Mouse (Mus musculus) neutrophil, adult 5-6 weeks (primary cell): ENCODE data around the gene Inppl1. TPM values are rescaled to one million over a fixed set of nuclear protein-coding genes. Genes with fewer than 3 reads are reported as not detected.

Experiments
- ATAC-seq: fragments of 151-379, 151-347 bp; 2 replicates; pipeline ENCODE4 v1.8.0; 2017; ENCODE audit warnings: mild to moderate bottlenecking, moderate TSS enrichment; ENCODE audit not compliant: insufficient number of reproducible peaks, poor library complexity, low FRiP score, severe bottlenecking; ENCODE audit errors: extremely low read depth
- total RNA-seq: library from RNA; stranded (forward); fragments of 200-1000 nt; gene quantifications from 2 replicates; pipeline ENCODE4 v1.2.3, GENCODE M21; 2017

Inppl1 gene
- total RNA-seq, result 5.7 and 10.4 TPM in 2 replicates

DNA sequence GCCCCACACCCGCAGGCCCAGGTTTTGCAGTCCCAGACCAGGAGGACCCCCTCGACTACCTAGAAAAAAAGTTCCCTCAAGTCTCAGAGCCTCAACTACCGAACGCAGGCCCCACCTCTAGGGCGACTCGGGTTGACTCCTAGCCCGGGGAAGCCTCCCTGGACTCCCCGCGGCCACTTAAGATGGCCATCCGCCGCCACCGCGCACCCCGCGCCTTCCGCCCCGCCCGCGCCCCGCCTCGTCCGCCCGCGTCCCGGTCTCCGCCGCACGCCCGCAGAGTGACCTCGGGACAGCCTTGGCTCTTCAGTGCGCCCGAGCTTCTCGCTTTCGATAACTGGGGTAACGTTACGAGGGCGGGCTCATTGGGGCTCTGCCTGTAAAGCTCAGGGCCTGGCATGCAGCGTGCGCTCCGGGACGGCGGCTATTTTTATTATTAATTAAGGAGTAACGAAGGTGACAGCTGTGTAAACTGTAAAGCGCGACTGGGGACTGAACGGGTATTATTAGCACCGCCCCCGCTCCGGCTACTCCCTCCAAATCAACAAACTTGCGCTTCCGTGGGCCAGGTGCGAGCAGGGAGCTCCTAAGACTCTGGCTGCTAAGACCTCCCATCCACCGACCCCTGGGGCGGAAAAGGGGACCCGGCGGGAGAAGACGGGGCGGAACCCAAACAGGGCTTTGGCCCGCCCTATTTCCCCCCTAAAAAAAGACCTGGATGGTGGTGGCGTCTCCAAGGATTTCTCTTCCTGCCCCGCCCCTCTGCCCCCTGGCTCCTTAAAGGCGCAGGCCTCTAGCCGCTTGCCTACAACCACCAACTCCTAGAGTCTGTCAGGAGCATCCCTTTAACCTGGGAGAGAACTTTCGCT, at the start of gene Inppl1:
Inppl1 (minus strand) TSS at position 624 of the 866 bp plus-strand sequence.
- ATAC-seq, result no peak

- ATAC-seq, result no peak
These were observed 48.2 kb upstream of the Inppl1 start for GRCm38 (mm10) chr7:101886274-101886673.

DNA sequence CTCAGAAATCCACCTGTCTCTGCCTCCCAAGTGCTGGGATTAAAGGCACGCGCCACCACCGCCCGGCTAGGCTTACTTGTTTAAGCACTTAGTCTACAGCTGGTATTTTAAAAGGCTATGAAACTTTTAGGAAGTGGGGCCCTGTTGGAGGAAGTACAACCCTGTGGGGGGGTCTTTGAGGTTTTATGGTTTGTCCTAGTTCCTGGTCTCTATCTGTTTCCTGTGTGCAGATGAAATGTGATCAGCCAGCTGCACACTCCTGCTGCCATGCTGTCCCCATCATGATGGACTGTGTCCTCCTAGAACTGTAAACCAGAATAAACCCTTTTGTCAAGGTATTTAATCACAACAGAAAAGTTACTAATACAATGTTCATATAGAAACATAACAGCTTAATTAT, 46.1 kb upstream of the Inppl1 start:
- no peak for ATAC-seq

DNA sequence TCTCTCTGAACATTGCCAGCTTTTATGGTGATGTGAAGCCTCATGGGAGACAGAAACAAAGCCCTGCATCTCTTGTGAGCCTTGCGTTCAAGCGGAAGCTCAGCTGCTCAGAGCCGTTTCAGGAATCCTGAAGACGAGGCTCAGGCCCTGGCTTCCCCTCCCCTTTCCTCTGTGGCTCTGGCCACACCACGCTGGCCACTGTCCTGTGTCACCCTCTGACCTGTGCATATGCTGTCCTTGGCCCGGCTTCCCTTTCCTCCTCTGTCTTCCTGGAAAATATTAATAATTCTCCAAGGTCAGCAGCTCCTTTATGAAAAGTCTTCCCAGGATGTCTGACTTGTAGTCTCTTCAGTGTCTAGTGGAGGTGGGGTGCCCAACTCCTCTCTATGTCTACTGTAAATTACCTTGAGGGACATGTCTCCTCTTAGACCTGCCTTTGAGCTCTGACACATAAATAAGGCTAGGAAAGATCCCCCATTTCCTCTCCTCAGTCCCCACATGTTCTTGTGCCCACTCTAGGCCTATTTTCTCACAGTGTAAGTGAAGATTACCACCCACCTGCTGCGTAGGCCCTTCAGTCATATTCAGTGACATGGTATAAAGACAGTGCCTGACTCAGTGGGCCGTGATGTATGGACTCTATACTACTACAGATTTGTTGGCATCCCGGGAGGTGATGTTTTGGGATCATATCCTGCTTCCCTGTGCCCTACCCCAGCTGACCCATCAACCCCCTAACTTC, 44.6 kb upstream of the Inppl1 start:
- ATAC-seq, result no peak

DNA sequence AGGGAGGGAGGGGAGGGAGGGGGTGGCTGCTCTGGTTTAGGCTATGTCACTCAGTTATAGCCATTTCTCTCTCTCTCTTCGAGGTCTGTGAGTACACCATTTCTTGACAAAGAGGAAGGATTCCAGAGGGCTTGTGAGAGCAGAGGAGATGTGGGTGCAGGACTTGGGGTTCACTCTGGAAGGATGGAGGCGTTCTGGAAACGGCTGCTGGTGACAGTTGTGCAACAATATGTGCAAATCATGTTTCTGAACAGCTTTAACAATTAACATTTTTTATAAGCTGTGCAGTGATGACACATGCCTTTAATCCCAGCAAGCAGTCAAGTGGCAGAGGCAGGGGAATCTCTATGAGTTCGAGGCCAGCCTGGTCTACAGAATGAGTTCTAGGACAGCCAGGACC, 42.8 kb upstream of the Inppl1 start:
- no peak for ATAC-seq

- no peak for ATAC-seq
These were observed 37.9 kb upstream of the Inppl1 start for GRCm38 (mm10) chr7:101875978-101876377.

- ATAC-seq, result no peak
These were observed 33.3 kb upstream of the Inppl1 start for GRCm38 (mm10) chr7:101871296-101871695.

DNA sequence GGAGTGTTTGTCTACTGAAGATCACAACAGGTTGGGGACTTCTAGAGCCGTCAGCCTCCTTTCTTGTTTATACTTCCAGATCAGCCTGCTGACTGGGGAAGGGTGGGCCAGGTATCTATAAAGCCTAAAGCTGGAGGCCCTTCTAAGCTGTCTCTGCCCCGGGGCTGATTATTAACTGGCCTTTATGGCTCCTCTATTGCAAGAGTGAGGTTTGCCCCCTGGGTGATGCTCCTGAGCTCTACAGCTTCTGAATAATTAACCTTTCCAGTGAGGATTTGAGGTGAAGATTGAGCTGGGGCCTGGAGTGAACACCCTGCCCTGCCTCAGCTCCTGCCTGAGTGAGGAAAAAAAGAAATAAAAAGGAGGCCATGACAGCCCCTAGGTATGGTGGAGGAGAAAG, 32.6 kb upstream of the Inppl1 start, which contains the start of gene Folr1:
Folr1 (minus strand) TSS at position 160 of the 400 bp plus-strand sequence.
- ATAC-seq, result no peak

GRCm38 (mm10) chr7:101869163-101869500, 31.1 kb upstream of the Inppl1 start:
- ATAC-seq, result no peak

DNA sequence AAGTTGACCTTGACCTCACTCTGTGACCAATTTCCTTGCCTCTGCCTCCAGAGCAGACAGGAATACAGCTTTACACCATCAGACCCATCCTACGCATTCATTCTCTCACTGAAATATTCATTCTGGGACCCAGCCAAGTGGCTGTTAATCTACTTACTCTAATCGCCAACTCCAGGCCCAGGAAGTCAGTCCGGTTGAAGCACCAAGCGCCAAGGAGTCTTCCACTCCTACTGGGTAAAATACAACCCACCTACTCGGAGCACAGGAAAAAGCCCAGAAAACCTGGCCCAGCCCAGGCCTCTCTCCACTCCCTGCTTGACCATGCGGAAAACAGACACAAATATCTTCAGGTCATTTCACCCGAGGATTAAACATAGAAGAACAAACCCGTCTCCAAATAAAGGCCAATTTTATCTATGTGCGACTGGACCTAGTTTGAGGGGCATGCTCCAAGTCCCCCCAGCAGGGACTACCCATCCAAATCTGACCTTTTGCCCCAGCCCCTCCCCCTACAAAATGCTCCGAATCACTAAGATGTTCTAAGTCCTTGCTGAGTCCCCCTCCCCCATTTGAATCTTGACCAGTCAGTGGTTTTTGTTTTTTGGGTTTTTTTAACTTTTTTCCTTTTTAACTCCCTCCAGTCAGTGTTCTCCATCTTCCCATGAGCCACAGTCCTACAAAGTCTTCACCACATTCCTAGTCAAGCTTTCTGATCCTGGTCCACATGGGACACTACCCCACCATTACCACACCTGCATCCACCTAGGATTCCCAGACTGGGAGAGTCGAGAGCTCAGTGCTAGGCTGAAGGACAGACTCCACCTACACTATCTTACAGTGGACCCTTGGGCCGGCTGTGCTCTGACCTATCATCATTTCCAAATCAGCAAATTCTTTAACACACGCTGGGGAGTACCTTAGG, 30.5 kb upstream of the Inppl1 start:
- ATAC-seq, result no peak

GRCm38 (mm10) chr7:101867482-101867881, 29.5 kb upstream of the Inppl1 start:
- no peak for ATAC-seq

DNA sequence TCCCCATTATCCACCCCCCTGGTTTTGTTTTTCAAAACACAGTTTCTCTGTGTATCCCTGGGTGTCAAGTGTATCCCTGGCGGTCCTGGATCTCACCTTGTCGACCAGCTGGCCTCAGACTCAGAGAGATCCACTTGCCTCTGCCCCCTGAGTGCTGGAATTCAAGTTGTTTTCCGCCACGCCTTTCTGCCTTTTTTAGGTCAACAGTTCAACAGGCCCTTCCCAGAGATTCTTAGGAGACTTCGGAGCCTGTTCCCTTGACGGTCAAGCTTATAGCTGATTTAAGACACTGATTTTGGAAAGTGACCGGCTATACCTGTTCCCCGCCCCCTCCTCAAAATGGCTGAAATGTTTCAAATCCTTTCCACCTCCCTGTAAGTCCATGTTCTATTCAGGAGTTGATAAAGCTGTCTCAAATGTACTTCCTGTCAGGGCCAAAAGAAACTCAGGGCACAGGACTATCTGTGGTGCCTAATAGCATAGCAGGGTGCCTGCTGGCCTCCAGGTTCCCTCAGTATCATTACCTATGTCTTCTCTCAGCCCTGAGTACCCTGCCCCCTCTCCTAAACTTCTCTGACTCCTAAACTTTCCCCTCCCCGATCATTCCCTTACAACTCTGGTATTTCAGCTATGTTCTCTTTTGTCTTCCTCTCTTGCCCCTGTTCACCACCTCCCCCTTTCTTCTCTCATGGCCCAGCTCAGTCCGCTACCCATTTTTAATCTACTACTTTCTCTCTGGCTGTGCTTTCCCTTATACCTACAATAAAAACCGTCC, 28.6 kb upstream of the Inppl1 start:
- ATAC-seq, result no peak

- no peak for ATAC-seq
These were observed 25.4 kb upstream of the Inppl1 start, which contains the start of gene Anapc15 for GRCm38 (mm10) chr7:101863415-101863814. TSS of gene Anapc15 (plus strand) at chr7:101863715.

DNA sequence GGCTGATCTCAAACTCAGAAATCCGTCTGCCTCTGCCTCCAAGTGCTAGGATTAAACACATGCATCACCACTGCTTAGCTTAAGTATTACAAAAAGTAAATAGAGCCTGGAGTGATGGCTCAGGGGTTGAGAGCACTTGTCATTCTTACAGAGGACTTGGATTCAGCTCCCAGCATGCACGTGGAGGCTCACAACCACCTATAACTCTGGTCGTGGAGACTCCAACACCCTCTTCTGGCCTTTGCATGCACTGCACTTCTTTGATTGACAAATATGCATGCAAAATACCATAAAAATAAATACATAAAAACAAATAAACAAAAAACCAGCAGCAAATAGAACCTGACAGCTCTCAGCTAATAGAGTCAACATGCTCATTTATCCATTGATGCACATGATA, 24.3 kb upstream of the Inppl1 start:
- no peak for ATAC-seq

- ATAC-seq, result no peak
These were observed 22.9 kb upstream of the Inppl1 start for GRCm38 (mm10) chr7:101860978-101861377.

GRCm38 (mm10) chr7:101858362-101858761, 20.3 kb upstream of the Inppl1 start:
- ATAC-seq, result no peak

- no peak for ATAC-seq
These were observed 19.1 kb upstream of the Inppl1 start, which contains the start of gene Folr2 for GRCm38 (mm10) chr7:101857094-101857493. TSS of gene Folr2 (minus strand) at chr7:101857194.

DNA sequence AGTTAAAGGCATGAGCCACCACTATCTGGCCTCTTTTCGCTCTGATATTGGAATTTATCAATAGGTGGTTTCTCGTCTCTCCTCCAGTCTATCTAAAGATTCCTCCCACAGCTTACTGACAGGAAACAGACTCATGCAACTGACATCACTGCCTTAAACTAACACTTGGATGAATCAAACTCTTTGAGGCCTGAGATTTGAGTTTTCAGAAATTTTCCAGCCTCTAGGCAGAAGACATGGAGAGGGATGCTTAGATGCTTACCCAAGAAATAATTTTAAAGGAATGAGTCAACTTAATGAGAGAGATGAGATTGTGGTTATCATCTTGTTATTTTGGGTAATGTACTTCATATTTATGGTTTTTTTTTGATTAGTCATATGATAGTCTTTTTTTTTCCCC, 15.8 kb upstream of the Inppl1 start:
- ATAC-seq, result no peak
